Mouse (Mus musculus): ENCODE measurements around the gene Olfr530.

Olfr530 gene

GRCm38 (mm10) chr7:140376231-140376630, at the start of gene Olfr530:
Gene Olfr530, minus strand, starts transcription at chr7:140376331.
- TF ChIP-seq GATA4 (IDR thresholded peaks at IDR 0.05; ENCODE audit: insufficient replicate concordance, low read length): no peak

- no peak for TF ChIP-seq GATA4 (IDR thresholded peaks at IDR 0.05; ENCODE audit: insufficient replicate concordance, low read length)
Observed at GRCm38 (mm10) chr7:140421539-140421938, 45.4 kb upstream of the Olfr530 start, which contains the start of gene Olfr532. Gene Olfr532, minus strand, starts transcription at chr7:140421639.

- no peak for TF ChIP-seq GATA4 (IDR thresholded peaks at IDR 0.05; ENCODE audit: insufficient replicate concordance, low read length)
Observed at GRCm38 (mm10) chr7:140402818-140403217, 26.7 kb upstream of the Olfr530 start, which contains the start of gene Olfr531. Gene Olfr531, minus strand, starts transcription at chr7:140402918.

GRCm38 (mm10) chr7:140376911-140377310, 780 bp upstream of the Olfr530 start:
- no peak for TF ChIP-seq GATA4 (IDR thresholded peaks at IDR 0.05; ENCODE audit: insufficient replicate concordance, low read length)

GRCm38 (mm10) chr7:140374300-140374699, 1.8 kb downstream of the Olfr530 start:
- no peak for TF ChIP-seq GATA4 (IDR thresholded peaks at IDR 0.05; ENCODE audit: insufficient replicate concordance, low read length)

- no peak for TF ChIP-seq GATA4 (IDR thresholded peaks at IDR 0.05; ENCODE audit: insufficient replicate concordance, low read length)
Observed at GRCm38 (mm10) chr7:140361571-140361970, 14.6 kb downstream of the Olfr530 start, which contains the start of gene Olfr60. Gene Olfr60, minus strand, starts transcription at chr7:140361671.

- TF ChIP-seq GATA4 (IDR thresholded peaks at IDR 0.05; ENCODE audit: insufficient replicate concordance, low read length): no peak
Observed at GRCm38 (mm10) chr7:140333717-140334116, 42.4 kb downstream of the Olfr530 start, which contains the start of gene Olfr527. Gene Olfr527, plus strand, starts transcription at chr7:140334017.

GRCm38 (mm10) chr7:140329766-140330304, 46.3 kb downstream of the Olfr530 start:
- no peak for TF ChIP-seq GATA4 (IDR thresholded peaks at IDR 0.05; ENCODE audit: insufficient replicate concordance, low read length)
